Mouse (Mus musculus): ENCODE measurements around the gene Rapgef4.
"Not testable (repeated sequence)": the region's sequence is repeated elsewhere in the genome, so short reads cannot be mapped to it uniquely, and the experiment has no call there.

Gene Rapgef4

GRCm38 (mm10) chr2:72029586-72030144 lies 48.6 kb downstream of the Rapgef4 start:
- DNase-seq (ENCODE audit: low read depth) = no peak

GRCm38 (mm10) chr2:72031717-72032116 lies 50.7 kb downstream of the Rapgef4 start:
- DNase-seq (ENCODE audit: low read depth) = no peak

- DNase-seq (ENCODE audit: low read depth) = peak; percentile 52
These were observed 54.6 kb downstream of the Rapgef4 start for GRCm38 (mm10) chr2:72035616-72036015.

- no peak for DNase-seq (ENCODE audit: low read depth)
These were observed 56.3 kb downstream of the Rapgef4 start for GRCm38 (mm10) chr2:72037357-72037756.

GRCm38 (mm10) chr2:72038235-72038634 lies 57.2 kb downstream of the Rapgef4 start:
- DNase-seq (ENCODE audit: low read depth) = peak; percentile 92

GRCm38 (mm10) chr2:72038651-72039251 lies 57.7 kb downstream of the Rapgef4 start:
- DNase-seq (ENCODE audit: low read depth) = peak; percentile 56

- no peak for DNase-seq (ENCODE audit: low read depth)
These were observed 58.5 kb downstream of the Rapgef4 start for GRCm38 (mm10) chr2:72039522-72040045.

GRCm38 (mm10) chr2:72041087-72041486 lies 60.0 kb downstream of the Rapgef4 start:
- DNase-seq (ENCODE audit: low read depth) = no peak

- no peak for DNase-seq (ENCODE audit: low read depth)
These were observed 61.1 kb downstream of the Rapgef4 start for GRCm38 (mm10) chr2:72042093-72042492.

GRCm38 (mm10) chr2:72044191-72044590 lies 63.2 kb downstream of the Rapgef4 start:
- DNase-seq (ENCODE audit: low read depth) = peak; percentile 19

GRCm38 (mm10) chr2:72045024-72045423 lies 64.0 kb downstream of the Rapgef4 start:
- no peak for DNase-seq (ENCODE audit: low read depth)

- no peak for DNase-seq (ENCODE audit: low read depth)
These were observed 64.6 kb downstream of the Rapgef4 start for GRCm38 (mm10) chr2:72045659-72046058.

- DNase-seq (ENCODE audit: low read depth) = no peak
These were observed 69.4 kb downstream of the Rapgef4 start for GRCm38 (mm10) chr2:72050451-72050850.

- no peak for DNase-seq (ENCODE audit: low read depth)
These were observed 73.2 kb downstream of the Rapgef4 start for GRCm38 (mm10) chr2:72054280-72054679.

- no peak for DNase-seq (ENCODE audit: low read depth)
These were observed 73.7 kb downstream of the Rapgef4 start for GRCm38 (mm10) chr2:72054736-72055135.

- DNase-seq (ENCODE audit: low read depth) = no peak
These were observed 74.4 kb downstream of the Rapgef4 start for GRCm38 (mm10) chr2:72055476-72055875.

GRCm38 (mm10) chr2:72056081-72056874 lies 75.2 kb downstream of the Rapgef4 start:
- no peak for DNase-seq (ENCODE audit: low read depth)

- no peak for DNase-seq (ENCODE audit: low read depth)
These were observed 81.9 kb downstream of the Rapgef4 start for GRCm38 (mm10) chr2:72062931-72063330.

GRCm38 (mm10) chr2:72068505-72068904 lies 87.5 kb downstream of the Rapgef4 start:
- DNase-seq (ENCODE audit: low read depth) = no peak

GRCm38 (mm10) chr2:72070086-72070485 lies 89.0 kb downstream of the Rapgef4 start:
- DNase-seq (ENCODE audit: low read depth) = no peak

- not testable (repeated sequence) for DNase-seq (ENCODE audit: low read depth)
These were observed 92.1 kb downstream of the Rapgef4 start for GRCm38 (mm10) chr2:72073121-72073520.

GRCm38 (mm10) chr2:72074999-72075561 lies 94.0 kb downstream of the Rapgef4 start:
- DNase-seq (ENCODE audit: low read depth) = no peak

Data from NIH3T3 (cell line).